In the genomic region with DNA sequence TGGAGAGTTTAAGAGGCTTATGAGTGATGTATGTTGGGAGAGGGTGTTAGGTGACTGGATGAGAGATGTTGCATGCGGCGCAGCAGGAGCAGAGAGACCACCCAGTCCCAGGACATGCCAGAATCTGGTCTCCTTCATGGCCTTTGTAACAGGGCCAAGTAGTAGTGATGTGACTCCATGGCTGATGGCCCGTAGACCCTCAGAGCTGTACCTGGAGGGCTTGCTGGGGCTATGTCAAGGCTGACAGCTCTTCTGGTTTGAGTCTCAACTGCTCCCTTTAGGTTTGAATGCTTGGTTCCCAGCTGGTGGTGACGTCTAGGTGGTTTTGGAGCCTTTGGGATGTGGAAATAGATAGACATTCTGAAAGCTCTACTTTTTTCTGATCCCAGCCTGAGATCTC, we compare ENCODE assay signal across 23 mouse cellular contexts. TPM values are rescaled to one million over a fixed set of nuclear protein-coding genes. Genes with fewer than 3 reads are reported as not detected.
"Had no signal": no experiment of that assay in that cellular context is flagged by ENCODE, and none has a peak within 500 bp of the region (broad histone marks: within the 10 kb centered on the region; RNA-seq: fewer than 3 reads in every experiment).

No protein-coding gene starts in this region.

- H3K4me2 ChIP-seq: lung, embryonic 14.5 days; midbrain, embryonic 12.5 days; neural tube, embryonic 13.5 days; stomach, embryonic 15.5 days had no signal

- H3K9me3 ChIP-seq: stomach, embryonic 15.5 days had no signal

- DNase-seq: lung, adult 18-20 months; lung, embryonic 14.5 days; lung, postnatal 10 days; lung, postnatal 4 days; midbrain, embryonic 14.5 days; right cerebral cortex, postnatal 14 days; thymus, adult 2 months; thymus, postnatal 25 days; thymus, postnatal 4 days had no signal

- H3K36me3 ChIP-seq: midbrain, embryonic 10.5 days; midbrain, embryonic 12.5 days; neural tube, embryonic 13.5 days; stomach, embryonic 15.5 days had no signal

- H3K27me3 ChIP-seq: neural tube, embryonic 13.5 days; stomach, embryonic 15.5 days had no signal

- H3K9ac ChIP-seq: lung, embryonic 14.5 days; midbrain, embryonic 12.5 days; neural tube, embryonic 13.5 days; stomach, embryonic 15.5 days had no signal

- H3K27ac ChIP-seq: midbrain, embryonic 10.5 days; midbrain, embryonic 12.5 days; neural tube, embryonic 13.5 days; stomach, embryonic 15.5 days; stomach, postnatal 0 days had no signal

- ATAC-seq: midbrain, embryonic 16.5 days had no signal

- H3K4me3 ChIP-seq: midbrain, embryonic 10.5 days; midbrain, embryonic 12.5 days; myocyte; neural tube, embryonic 13.5 days; stomach, embryonic 15.5 days had no signal

- H3K4me1 ChIP-seq: midbrain, embryonic 10.5 days; midbrain, embryonic 12.5 days; neural tube, embryonic 13.5 days; stomach, embryonic 15.5 days had no signal

RNA-seq across cellular contexts. Expression of gene Dupd1, which starts 15.6 kb away (rescaled TPM):
- total RNA-seq: megakaryocyte, adult 5-6 weeks; megakaryocyte-erythroid progenitor cell, adult 5-6 weeks; neutrophil, adult 5-6 weeks had no signal
- polyA plus RNA-seq: lung, embryonic 14.5 days; lung, embryonic 16.5 days; midbrain, embryonic 10.5 days; midbrain, embryonic 12.5 days; midbrain, embryonic 14.5 days; neural tube, embryonic 13.5 days; spleen, adult 2 months; stomach, embryonic 15.5 days; stomach, postnatal 0 days; urinary bladder, adult 2 months had no signal

RNA-seq across cellular contexts. Expression of gene Dusp13, which starts 21.0 kb away (rescaled TPM):
- total RNA-seq: megakaryocyte, adult 5-6 weeks; megakaryocyte-erythroid progenitor cell, adult 5-6 weeks; neutrophil, adult 5-6 weeks had no signal
- polyA plus RNA-seq: lung, embryonic 14.5 days; midbrain, embryonic 10.5 days; midbrain, embryonic 12.5 days; midbrain, embryonic 14.5 days; midbrain, embryonic 16.5 days; neural tube, embryonic 11.5 days; neural tube, embryonic 13.5 days; stomach, embryonic 15.5 days had no signal
